In the genomic region with DNA sequence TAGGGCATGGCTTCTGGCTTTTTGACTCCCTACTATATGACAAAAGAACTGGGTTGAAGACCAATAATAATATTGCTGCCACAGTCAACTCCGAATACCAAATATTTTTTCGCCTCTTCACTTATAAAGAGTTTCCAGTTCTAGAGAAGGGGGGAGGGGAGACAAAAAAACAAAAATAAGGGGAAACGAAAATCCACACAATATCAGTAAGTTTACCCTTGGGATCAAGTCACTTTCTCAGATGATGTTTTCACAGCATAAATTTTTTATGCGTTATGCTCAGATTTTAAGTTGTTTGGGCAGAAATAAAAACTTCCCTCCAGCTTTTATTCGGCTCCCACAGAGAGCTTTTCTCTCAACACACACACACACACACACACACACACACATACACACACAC, we compare ENCODE assay signal across 27 mouse cellular contexts.
"Had no signal": no experiment of that assay in that cellular context is flagged by ENCODE, and none has a peak within 500 bp of the region (broad histone marks: within the 10 kb centered on the region; RNA-seq: fewer than 3 reads in every experiment).

No protein-coding gene starts in this region.

- H3K27ac ChIP-seq: embryonic facial prominence, embryonic 10.5 days; embryonic facial prominence, embryonic 12.5 days; embryonic facial prominence, embryonic 13.5 days; embryonic facial prominence, embryonic 15.5 days; forebrain, embryonic 12.5 days; forebrain, embryonic 13.5 days; forebrain, embryonic 15.5 days; gastrocnemius, adult 2 months; heart, adult 2 months had no signal

- ATAC-seq: forebrain, embryonic 13.5 days; forebrain, embryonic 14.5 days; forebrain, embryonic 15.5 days; forebrain, embryonic 16.5 days; forebrain, postnatal 0 days had no signal

- DNase-seq: cerebellum, adult 8-10 months; cerebellum, adult 9-10 months; cerebellum, adult 9-11 months; cerebellum, postnatal 10 days; cerebellum, postnatal 14 days; cerebellum, postnatal 25 days; cerebellum, postnatal 36 days; embryo, embryonic 11 days; forebrain, postnatal 0 days; gastrocnemius, adult 2 months; gastrocnemius, postnatal 10 days; gastrocnemius, postnatal 14 days; gastrocnemius, postnatal 25 days; gastrocnemius, postnatal 36 days; heart, adult 11 months; heart, adult 18-20 months; heart, adult 2 months had no signal

- H3K4me1 ChIP-seq: embryonic facial prominence, embryonic 13.5 days; embryonic facial prominence, embryonic 15.5 days had no signal

- H3K4me3 ChIP-seq: embryonic facial prominence, embryonic 10.5 days; embryonic facial prominence, embryonic 12.5 days; embryonic facial prominence, embryonic 13.5 days; embryonic facial prominence, embryonic 15.5 days; erythroblast, embryonic 14.5 days; forebrain, embryonic 12.5 days; forebrain, embryonic 13.5 days; forebrain, embryonic 15.5 days; gastrocnemius, adult 2 months; heart, adult 2 months had no signal

- H3K9me3 ChIP-seq: embryonic facial prominence, embryonic 10.5 days; embryonic facial prominence, embryonic 12.5 days; embryonic facial prominence, embryonic 13.5 days; embryonic facial prominence, embryonic 15.5 days; forebrain, embryonic 12.5 days; forebrain, embryonic 13.5 days; forebrain, embryonic 15.5 days had no signal

- H3K36me3 ChIP-seq: embryonic facial prominence, embryonic 10.5 days; embryonic facial prominence, embryonic 12.5 days; embryonic facial prominence, embryonic 13.5 days; embryonic facial prominence, embryonic 15.5 days; forebrain, embryonic 12.5 days; forebrain, embryonic 15.5 days had no signal

- H3K9ac ChIP-seq: embryonic facial prominence, embryonic 12.5 days; embryonic facial prominence, embryonic 13.5 days; embryonic facial prominence, embryonic 15.5 days; forebrain, embryonic 12.5 days; forebrain, embryonic 13.5 days; forebrain, embryonic 15.5 days; forebrain, postnatal 0 days had no signal

- H3K4me2 ChIP-seq: embryonic facial prominence, embryonic 12.5 days; embryonic facial prominence, embryonic 13.5 days; embryonic facial prominence, embryonic 15.5 days; forebrain, embryonic 12.5 days; forebrain, embryonic 13.5 days; forebrain, embryonic 15.5 days had no signal

- H3K27me3 ChIP-seq: embryonic facial prominence, embryonic 12.5 days; embryonic facial prominence, embryonic 13.5 days; embryonic facial prominence, embryonic 15.5 days; forebrain, embryonic 12.5 days; forebrain, embryonic 13.5 days; forebrain, embryonic 15.5 days had no signal
